Comparison of ENCODE assay signal across 13 mouse cellular contexts in the genomic region with DNA sequence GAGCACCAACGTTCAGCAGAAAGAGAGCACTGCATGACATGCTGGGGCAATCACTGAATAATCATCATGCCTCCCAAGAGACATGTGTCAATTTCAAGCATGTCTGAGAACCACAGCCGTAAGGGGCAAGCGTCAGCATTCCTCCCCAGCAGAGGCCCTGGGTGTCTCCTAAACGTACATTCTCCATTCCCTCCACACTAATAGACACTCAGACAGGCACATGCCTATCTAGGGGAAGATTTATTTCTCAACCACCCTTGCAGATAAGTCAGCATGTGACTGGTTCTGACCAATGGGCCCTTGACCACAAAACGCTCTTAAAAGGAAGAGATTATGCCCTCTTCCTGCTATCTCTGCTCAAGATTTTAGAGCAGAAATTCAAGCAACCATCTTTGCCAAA. TPM values are rescaled to one million over a fixed set of nuclear protein-coding genes. Genes with fewer than 3 reads are reported as not detected.
A peak's percentile ranks its signal among the peaks of the same experiment; 100 is the strongest.
DNase-seq lines count a peak whose midpoint lies in the region; ATAC-seq and TF ChIP-seq lines count a peak whose summit lies in the region.
"Had no signal": no experiment of that assay in that cellular context is flagged by ENCODE, and none has a peak within 500 bp of the region (broad histone marks: within the 10 kb centered on the region; RNA-seq: fewer than 3 reads in every experiment).

No protein-coding gene starts in this region.

- TF ChIP-seq EP300 in stomach, postnatal 0 days (optimal IDR thresholded peaks at IDR 0.05) = no peak

- H3K27ac ChIP-seq in heart, embryonic 15.5 days = 0 out of 2 replicates have a peak overlapping the region, but pooled peaks have one; percentile 25
- H3K27ac ChIP-seq in heart, embryonic 12.5 days (ENCODE audit: poor library complexity, severe bottlenecking) = no peak overlapping the region
- H3K27ac ChIP-seq in stomach, embryonic 15.5 days = peak overlapping the region; percentile 31; the same call in 1 of the 2 replicates
- no peak overlapping the region for H3K27ac ChIP-seq in stomach, postnatal 0 days (replicated peaks)
- peak overlapping the region; percentile 58 for H3K27ac ChIP-seq in limb, embryonic 14.5 days (replicated peaks; ENCODE audit: low read depth, low read length)
- no peak overlapping the region for H3K27ac ChIP-seq in thymus, adult 2 months (ENCODE audit: control insufficient read depth, insufficient read depth, low read length)
- H3K27ac ChIP-seq: midbrain, embryonic 10.5 days had no signal

- no peak overlapping the region for H3K9ac ChIP-seq in heart, embryonic 15.5 days
- no peak overlapping the region for H3K9ac ChIP-seq in heart, embryonic 12.5 days
- no peak overlapping the region for H3K9ac ChIP-seq in stomach, embryonic 15.5 days
- no peak overlapping the region for H3K9ac ChIP-seq in stomach, postnatal 0 days (ENCODE audit: low read length)
- no peak overlapping the region for H3K9ac ChIP-seq in limb, embryonic 14.5 days (ENCODE audit: low read depth, low read length, severe bottlenecking)

- no peak overlapping the region for H3K4me3 ChIP-seq in heart, embryonic 15.5 days
- H3K4me3 ChIP-seq in heart, embryonic 12.5 days = no peak overlapping the region
- H3K4me3 ChIP-seq in stomach, embryonic 15.5 days (replicated peaks) = no peak overlapping the region
- no peak overlapping the region for H3K4me3 ChIP-seq in stomach, postnatal 0 days (ENCODE audit: low read depth, low read length)
- H3K4me3 ChIP-seq in limb, embryonic 14.5 days (replicated peaks; ENCODE audit: low read length) = no peak overlapping the region
- H3K4me3 ChIP-seq in thymus, adult 2 months (ENCODE audit: control insufficient read depth, insufficient read depth, low read length) = no peak overlapping the region
- H3K4me3 ChIP-seq: midbrain, embryonic 10.5 days had no signal

- no peak for TF ChIP-seq CTCF in stomach, postnatal 0 days (IDR thresholded peaks at IDR 0.05; ENCODE audit: low read depth)
- no peak for TF ChIP-seq CTCF in thymus, adult 2 months (IDR thresholded peaks at IDR 0.05; ENCODE audit: borderline replicate concordance, control insufficient read depth, extremely low read depth, insufficient read depth, low read length, poor library complexity)

- no peaks in the 10 kb centered on the region for H3K27me3 ChIP-seq in heart, embryonic 15.5 days
- H3K27me3 ChIP-seq in heart, embryonic 12.5 days (replicated peaks) = no peaks in the 10 kb centered on the region
- H3K27me3 ChIP-seq in stomach, embryonic 15.5 days (replicated peaks) = no peaks in the 10 kb centered on the region
- no peaks in the 10 kb centered on the region for H3K27me3 ChIP-seq in stomach, postnatal 0 days (ENCODE audit: control insufficient read depth, insufficient read depth, low read length)
- no peaks in the 10 kb centered on the region for H3K27me3 ChIP-seq in limb, embryonic 14.5 days (ENCODE audit: control insufficient read depth, insufficient read depth, low read length)
- H3K27me3 ChIP-seq in thymus, adult 2 months (ENCODE audit: control insufficient read depth, insufficient read depth, low read length) = no peaks in the 10 kb centered on the region

- no peak for ATAC-seq in heart, embryonic 15.5 days (replicated peaks; ENCODE audit: insufficient number of reproducible peaks, insufficient read depth, low FRiP score, low read depth)
- no peak for ATAC-seq in heart, embryonic 12.5 days (ENCODE audit: insufficient number of reproducible peaks, low FRiP score)
- ATAC-seq in stomach, embryonic 15.5 days (ENCODE audit: insufficient read depth, low FRiP score, low read depth) = no peak
- no peak for ATAC-seq in stomach, postnatal 0 days (ENCODE audit: low FRiP score, low TSS enrichment)
- ATAC-seq in limb, embryonic 14.5 days (ENCODE audit: low FRiP score, low read depth) = peak; percentile 47
- ATAC-seq: forebrain, embryonic 16.5 days had no signal

- 20% methylated on average over 5 of the region's 5 CpGs for WGBS in heart, embryonic 15.5 days
- whole genome bisulfite sequencing in heart, embryonic 12.5 days = 26% methylated on average over 5 of the region's 5 CpGs
- WGBS in stomach, embryonic 15.5 days = 46% methylated on average over 5 of the region's 5 CpGs
- WGBS in stomach, postnatal 0 days = 46% methylated on average over 5 of the region's 5 CpGs
- WGBS in limb, embryonic 14.5 days = 34% methylated on average over 5 of the region's 5 CpGs
- WGBS in thymus, adult 2 months = 38% methylated on average over 5 of the region's 5 CpGs

- no peaks in the 10 kb centered on the region for H3K36me3 ChIP-seq in heart, embryonic 15.5 days
- H3K36me3 ChIP-seq in heart, embryonic 12.5 days = peaks cover 3% of the 10 kb centered on the region; the same call in 1 of the 2 replicates
- H3K36me3 ChIP-seq in stomach, embryonic 15.5 days = no peaks in the 10 kb centered on the region
- no peaks in the 10 kb centered on the region for H3K36me3 ChIP-seq in stomach, postnatal 0 days (ENCODE audit: control insufficient read depth, insufficient read depth, low read length)
- no peaks in the 10 kb centered on the region for H3K36me3 ChIP-seq in limb, embryonic 14.5 days (ENCODE audit: control insufficient read depth, insufficient read depth, low read length)
- no peaks in the 10 kb centered on the region for H3K36me3 ChIP-seq in thymus, adult 2 months (ENCODE audit: control insufficient read depth, insufficient read depth, low read length)
- H3K36me3 ChIP-seq: midbrain, embryonic 10.5 days had no signal

- DNase-seq in stomach, postnatal 0 days (ENCODE audit: low spot score) = no peak
- peak; percentile 58 for DNase-seq in limb, embryonic 14.5 days (ENCODE audit: low spot score)
- DNase-seq in thymus, adult 2 months = no peak
- DNase-seq in layer of hippocampus, adult 9-10 months (ENCODE audit: low spot score) = no peak
- no peak for DNase-seq in yolk sac, embryonic 10.5 days (ENCODE audit: low spot score)
- DNase-seq: adrenal gland, adult 8-10 months; kidney, adult 2 months; right cerebral cortex, adult 18-20 months had no signal

- peaks cover 15% of the 10 kb centered on the region for H3K4me1 ChIP-seq in heart, embryonic 15.5 days (replicated peaks)
- H3K4me1 ChIP-seq in heart, embryonic 12.5 days (replicated peaks) = peaks cover 20% of the 10 kb centered on the region
- 0 out of 2 replicates have a peak, but pooled peaks cover 3% of the 10 kb centered on the region for H3K4me1 ChIP-seq in stomach, embryonic 15.5 days
- H3K4me1 ChIP-seq in stomach, postnatal 0 days (replicated peaks; ENCODE audit: control insufficient read depth, insufficient read depth) = no peaks in the 10 kb centered on the region
- peaks cover 17% of the 10 kb centered on the region for H3K4me1 ChIP-seq in limb, embryonic 14.5 days (ENCODE audit: control insufficient read depth, insufficient read depth, low read length)
- H3K4me1 ChIP-seq in thymus, adult 2 months (replicated peaks; ENCODE audit: control insufficient read depth, insufficient read depth, low read length) = peaks cover 11% of the 10 kb centered on the region

- no peak for TF ChIP-seq POLR2A in limb, embryonic 14.5 days (IDR thresholded peaks at IDR 0.05; ENCODE audit: borderline replicate concordance, extremely low read depth, insufficient read depth, insufficient read length)
- no peak for TF ChIP-seq POLR2A in thymus, adult 2 months (IDR thresholded peaks at IDR 0.05; ENCODE audit: control insufficient read depth, extremely low read depth, insufficient read depth, low read length, poor library complexity)

- no peaks in the 10 kb centered on the region for H3K9me3 ChIP-seq in heart, embryonic 15.5 days (replicated peaks)
- 0 out of 2 replicates have a peak, but pooled peaks cover 3% of the 10 kb centered on the region for H3K9me3 ChIP-seq in heart, embryonic 12.5 days (replicated peaks)
- H3K9me3 ChIP-seq in stomach, embryonic 15.5 days = no peaks in the 10 kb centered on the region
- no peaks in the 10 kb centered on the region for H3K9me3 ChIP-seq in stomach, postnatal 0 days (ENCODE audit: control insufficient read depth, low read length)
- H3K9me3 ChIP-seq in limb, embryonic 14.5 days (ENCODE audit: control insufficient read depth, low read length) = no peaks in the 10 kb centered on the region
- H3K9me3 ChIP-seq: midbrain, embryonic 10.5 days had no signal

- no peak overlapping the region for H3K4me2 ChIP-seq in heart, embryonic 15.5 days
- H3K4me2 ChIP-seq in heart, embryonic 12.5 days = no peak overlapping the region
- no peak overlapping the region for H3K4me2 ChIP-seq in stomach, embryonic 15.5 days
- H3K4me2 ChIP-seq in stomach, postnatal 0 days (replicated peaks; ENCODE audit: low read depth) = no peak overlapping the region
- no peak overlapping the region for H3K4me2 ChIP-seq in limb, embryonic 14.5 days (replicated peaks; ENCODE audit: low read depth, low read length, severe bottlenecking)

RNA-seq across cellular contexts. Expression of gene Ankrd44, which starts 37.7 kb away (rescaled TPM):
- 7.5 and 9.7 TPM in 2 replicates for polyA plus RNA-seq in heart, embryonic 15.5 days (2015; fragmentation: Nextera tagmentation; extraction: Ambion mirVana)
- 11.0 and 11.7 TPM in 2 replicates for polyA plus RNA-seq in heart, embryonic 12.5 days (2016; fragmentation: Nextera tagmentation; extraction: Ambion mirVana)
- 11.2 and 11.8 TPM in 2 replicates for polyA plus RNA-seq in stomach, embryonic 15.5 days (2015; fragmentation: Nextera tagmentation; extraction: Ambion mirVana)
- 7.8 and 8.7 TPM in 2 replicates for polyA plus RNA-seq in stomach, postnatal 0 days (2015; fragmentation: Nextera tagmentation; extraction: Ambion mirVana)
- polyA plus RNA-seq in limb, embryonic 14.5 days (2012; rRNA removed) = 38.8 and 43.8 TPM in 2 replicates
- 23.5 and 27.7 TPM in 2 replicates for polyA plus RNA-seq in limb, embryonic 14.5 days (2014; fragmentation: Nextera tagmentation; extraction: Ambion mirVana)
- polyA plus RNA-seq in thymus, adult 2 months (2012; rRNA removed) = 92.6 and 92.9 TPM in 2 replicates

Comparison
In these comparisons a context has a peak if more than half of its experiments do, and no peak if none do; other contexts are left out.
1. H3K27ac ChIP-seq: peak in heart, embryonic 15.5 days (single experiment), stomach, embryonic 15.5 days (single experiment) and limb, embryonic 14.5 days (single experiment); none in heart, embryonic 12.5 days (single experiment), stomach, postnatal 0 days (single experiment) and thymus, adult 2 months (single experiment).